Mouse (Mus musculus): Measurements from ENCODE around the gene Kcnj5. TPM values are rescaled to one million over a fixed set of nuclear protein-coding genes. Genes with fewer than 3 reads are reported as not detected.
A peak's percentile ranks its signal among the peaks of the same experiment; 100 is the strongest.

Gene Kcnj5
- polyA plus RNA-seq, 1 experiment from 2014 or later = 0.46 TPM

GRCm38 (mm10) chr9:32311786-32312185, 32.4 kb downstream of the Kcnj5 start:
- ATAC-seq (ENCODE audit: insufficient read depth, low FRiP score, low TSS enrichment) = no peak
- Histone ChIP-seq H3K27me3 (ENCODE audit: control insufficient read depth, insufficient read depth, low read length) (no peaks in the 10 kb centered on the region), H3K4me2 (ENCODE audit: low read depth) (no peak overlapping the region), H3K27ac (ENCODE audit: low read depth, low read length) (no peak overlapping the region), H3K36me3 (ENCODE audit: control insufficient read depth, insufficient read depth, low read length) (no peaks in the 10 kb centered on the region), H3K9me3 (ENCODE audit: control insufficient read depth, low read length) (no peaks in the 10 kb centered on the region), H3K4me3 (ENCODE audit: low read depth, low read length) (no peak overlapping the region), H3K9ac (ENCODE audit: low read length) (no peak overlapping the region), H3K4me1 (ENCODE audit: control insufficient read depth, insufficient read depth, low read length) (no peaks in the 10 kb centered on the region)
- DNase-seq (ENCODE audit: low spot score) = peak; percentile 37
- WGBS = 59% methylated on average over 14 of the region's 14 CpGs

GRCm38 (mm10) chr9:32302501-32303150, 41.5 kb downstream of the Kcnj5 start:
- H3K9ac ChIP-seq (ENCODE audit: low read length) = no peak overlapping the region
- H3K4me1 ChIP-seq (ENCODE audit: control insufficient read depth, insufficient read depth, low read length) = peaks cover 7% of the 10 kb centered on the region; the same call in 1 of the 2 replicates
- H3K36me3 ChIP-seq (ENCODE audit: control insufficient read depth, insufficient read depth, low read length) = no peaks in the 10 kb centered on the region
- no peaks in the 10 kb centered on the region for H3K27me3 ChIP-seq (ENCODE audit: control insufficient read depth, insufficient read depth, low read length)
- DNase-seq (ENCODE audit: low spot score) (peak; percentile 68), ATAC-seq (ENCODE audit: insufficient read depth, low FRiP score, low TSS enrichment) (peak; percentile 92)
- no peak overlapping the region for H3K27ac ChIP-seq (ENCODE audit: low read depth, low read length)
- H3K4me3 ChIP-seq (ENCODE audit: low read depth, low read length) = no peak overlapping the region
- no peaks in the 10 kb centered on the region for H3K9me3 ChIP-seq (ENCODE audit: control insufficient read depth, low read length)
- no peak overlapping the region for H3K4me2 ChIP-seq (ENCODE audit: low read depth)
- 37% methylated on average over 13 of the region's 13 CpGs for WGBS

DNA sequence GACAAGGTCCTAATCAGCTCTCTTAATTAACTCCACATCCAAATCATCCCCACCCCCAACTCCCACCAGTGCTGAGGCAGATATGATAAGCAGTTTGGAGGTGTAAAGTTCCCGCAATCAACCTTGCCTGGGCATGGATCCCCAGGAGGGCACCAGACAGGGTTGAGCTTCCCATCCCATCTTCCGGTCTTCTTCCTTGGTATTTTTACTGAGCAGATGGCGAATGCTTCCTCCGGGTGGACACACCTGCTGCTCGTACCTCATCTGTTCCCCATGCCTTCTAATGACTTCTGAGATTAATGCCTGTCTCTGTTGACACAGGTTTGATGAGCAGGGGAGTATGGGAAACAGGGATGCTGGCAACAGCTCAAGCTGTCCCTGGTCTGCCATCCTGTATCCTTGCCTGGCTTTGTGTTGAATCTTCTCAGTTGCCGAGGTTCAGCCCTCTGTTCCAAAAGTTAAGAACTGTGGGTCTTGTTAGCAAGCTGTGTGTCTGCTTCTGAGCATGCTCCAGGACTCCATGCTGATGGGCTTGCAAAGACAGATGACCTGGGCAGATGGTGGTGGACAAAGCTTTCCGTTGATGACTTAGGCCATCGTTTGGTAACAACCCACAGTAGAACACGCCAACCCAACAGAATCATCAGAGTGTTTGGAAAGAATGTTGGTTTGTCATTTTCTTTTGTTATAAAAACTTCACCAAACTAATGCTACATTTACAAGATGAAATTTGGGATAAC, 48.9 kb downstream of the Kcnj5 start:
- Histone ChIP-seq H3K27ac (ENCODE audit: low read depth, low read length) (no peak overlapping the region), H3K27me3 (ENCODE audit: control insufficient read depth, insufficient read depth, low read length) (no peaks in the 10 kb centered on the region), H3K4me1 (ENCODE audit: control insufficient read depth, insufficient read depth, low read length) (no peaks in the 10 kb centered on the region), H3K9ac (ENCODE audit: low read length) (no peak overlapping the region), H3K4me2 (ENCODE audit: low read depth) (no peak overlapping the region), H3K36me3 (ENCODE audit: control insufficient read depth, insufficient read depth, low read length) (no peaks in the 10 kb centered on the region), H3K9me3 (ENCODE audit: control insufficient read depth, low read length) (no peaks in the 10 kb centered on the region), H3K4me3 (ENCODE audit: low read depth, low read length) (no peak overlapping the region)
- DNase-seq (ENCODE audit: low spot score) (no peak), ATAC-seq (ENCODE audit: insufficient read depth, low FRiP score, low TSS enrichment) (no peak)
- WGBS = 90% methylated on average over 9 of the region's 9 CpGs

- H3K4me3 ChIP-seq (ENCODE audit: low read depth, low read length) = no peak overlapping the region
- H3K4me1 ChIP-seq (ENCODE audit: control insufficient read depth, insufficient read depth, low read length) = no peaks in the 10 kb centered on the region
- H3K36me3 ChIP-seq (ENCODE audit: control insufficient read depth, insufficient read depth, low read length) = no peaks in the 10 kb centered on the region
- H3K27me3 ChIP-seq (ENCODE audit: control insufficient read depth, insufficient read depth, low read length) = no peaks in the 10 kb centered on the region
- ATAC-seq (ENCODE audit: insufficient read depth, low FRiP score, low TSS enrichment) = no peak
- DNase-seq (ENCODE audit: low spot score) = no peak
- H3K9ac ChIP-seq (ENCODE audit: low read length) = no peak overlapping the region; the same call in 1 of the 2 replicates
- H3K27ac ChIP-seq (ENCODE audit: low read depth, low read length) = no peak overlapping the region
- WGBS = 20% methylated on average over 5 of the region's 5 CpGs
- H3K9me3 ChIP-seq (ENCODE audit: control insufficient read depth, low read length) = no peaks in the 10 kb centered on the region
- no peak overlapping the region for H3K4me2 ChIP-seq (ENCODE audit: low read depth)
These were observed 51.5 kb downstream of the Kcnj5 start for GRCm38 (mm10) chr9:32292686-32293085.

DNA sequence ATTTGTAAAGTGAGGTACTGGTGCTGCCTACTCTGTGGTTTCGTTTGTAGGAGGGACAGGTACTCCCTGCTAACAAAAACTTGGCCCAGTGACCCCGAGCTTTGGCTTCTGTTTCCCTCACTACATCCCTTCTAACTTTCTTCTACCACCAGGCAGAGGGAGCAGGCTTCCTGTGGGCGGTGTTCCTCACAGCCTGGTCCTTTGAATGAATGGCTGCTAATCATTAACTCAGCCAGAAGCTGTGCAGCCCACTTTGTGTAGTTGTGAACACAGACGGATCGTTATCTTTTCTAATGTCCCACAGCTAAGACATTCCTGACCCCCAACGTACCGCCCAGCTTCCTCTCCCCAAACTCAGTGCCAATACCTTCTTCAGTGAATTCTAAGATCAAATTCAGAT, 52.5 kb downstream of the Kcnj5 start:
- H3K4me2 ChIP-seq (ENCODE audit: low read depth) = no peak overlapping the region
- DNase-seq (ENCODE audit: low spot score) (no peak), ATAC-seq (ENCODE audit: insufficient read depth, low FRiP score, low TSS enrichment) (no peak)
- no peaks in the 10 kb centered on the region for H3K27me3 ChIP-seq (ENCODE audit: control insufficient read depth, insufficient read depth, low read length)
- no peak overlapping the region for H3K9ac ChIP-seq (ENCODE audit: low read length)
- no peaks in the 10 kb centered on the region for H3K4me1 ChIP-seq (ENCODE audit: control insufficient read depth, insufficient read depth, low read length)
- H3K27ac ChIP-seq (ENCODE audit: low read depth, low read length) = no peak overlapping the region
- no peaks in the 10 kb centered on the region for H3K9me3 ChIP-seq (ENCODE audit: control insufficient read depth, low read length)
- 33% methylated on average over 7 of the region's 7 CpGs for WGBS
- H3K4me3 ChIP-seq (ENCODE audit: low read depth, low read length) = no peak overlapping the region
- H3K36me3 ChIP-seq (ENCODE audit: control insufficient read depth, insufficient read depth, low read length) = no peaks in the 10 kb centered on the region

DNA sequence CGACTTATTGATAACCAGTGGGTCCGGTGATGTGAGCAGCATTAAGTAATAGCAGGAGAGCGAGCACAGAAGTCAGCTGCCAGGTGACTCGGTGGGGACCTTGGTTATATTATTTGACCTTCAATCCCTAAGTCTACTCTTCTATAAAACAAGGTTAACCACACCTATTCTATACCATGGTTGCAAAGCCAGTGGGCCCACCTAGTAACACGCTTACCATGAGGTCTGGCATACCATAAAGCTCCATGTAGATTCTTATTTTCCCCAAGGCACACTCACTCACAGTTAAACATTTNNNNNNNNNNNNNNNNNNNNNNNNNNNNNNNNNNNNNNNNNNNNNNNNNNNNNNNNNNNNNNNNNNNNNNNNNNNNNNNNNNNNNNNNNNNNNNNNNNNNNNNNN, 60.6 kb downstream of the Kcnj5 start:
- Histone ChIP-seq H3K36me3 (ENCODE audit: control insufficient read depth, insufficient read depth, low read length) (no peaks in the 10 kb centered on the region), H3K9ac (ENCODE audit: low read length) (no peak overlapping the region), H3K9me3 (ENCODE audit: control insufficient read depth, low read length) (no peaks in the 10 kb centered on the region), H3K4me1 (ENCODE audit: control insufficient read depth, insufficient read depth, low read length) (no peaks in the 10 kb centered on the region), H3K4me3 (ENCODE audit: low read depth, low read length) (no peak overlapping the region), H3K27me3 (ENCODE audit: control insufficient read depth, insufficient read depth, low read length) (no peaks in the 10 kb centered on the region), H3K4me2 (ENCODE audit: low read depth) (no peak overlapping the region), H3K27ac (ENCODE audit: low read depth, low read length) (no peak overlapping the region)
- no peak for DNase-seq (ENCODE audit: low spot score)
- WGBS = 92% methylated on average over 5 of the region's 5 CpGs
- no peak for ATAC-seq (ENCODE audit: insufficient read depth, low FRiP score, low TSS enrichment)

DNA sequence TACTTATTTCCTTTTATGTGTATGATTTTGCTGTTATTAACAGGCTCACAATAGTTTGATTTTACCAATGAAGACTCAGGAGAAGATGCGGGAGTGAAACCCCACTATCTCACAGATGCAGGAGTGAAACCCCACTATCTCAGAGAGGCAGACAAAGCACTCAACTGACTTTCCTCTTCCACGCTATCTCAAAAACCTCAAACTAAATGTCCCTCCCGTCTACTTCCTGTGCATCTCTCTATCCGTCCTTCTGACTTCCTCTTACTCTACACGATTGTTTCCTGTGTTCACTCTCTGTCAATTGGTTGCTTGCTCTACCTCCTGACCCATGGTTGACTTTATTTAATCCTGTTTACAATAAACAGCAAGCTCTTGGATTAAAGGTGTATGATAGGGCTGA, 63.7 kb downstream of the Kcnj5 start:
- Histone ChIP-seq H3K4me2 (ENCODE audit: low read depth) (no peak overlapping the region), H3K9ac (ENCODE audit: low read length) (no peak overlapping the region), H3K36me3 (ENCODE audit: control insufficient read depth, insufficient read depth, low read length) (no peaks in the 10 kb centered on the region), H3K4me1 (ENCODE audit: control insufficient read depth, insufficient read depth, low read length) (no peaks in the 10 kb centered on the region), H3K4me3 (ENCODE audit: low read depth, low read length) (no peak overlapping the region), H3K9me3 (ENCODE audit: control insufficient read depth, low read length) (no peaks in the 10 kb centered on the region), H3K27ac (ENCODE audit: low read depth, low read length) (no peak overlapping the region), H3K27me3 (ENCODE audit: control insufficient read depth, insufficient read depth, low read length) (no peaks in the 10 kb centered on the region)
- 88% methylated on average over 5 of the region's 5 CpGs for WGBS
- ATAC-seq (ENCODE audit: insufficient read depth, low FRiP score, low TSS enrichment) (no peak), DNase-seq (ENCODE audit: low spot score) (no peak)

GRCm38 (mm10) chr9:32279789-32280188, 64.4 kb downstream of the Kcnj5 start:
- Histone ChIP-seq H3K4me3 (ENCODE audit: low read depth, low read length) (no peak overlapping the region), H3K4me2 (ENCODE audit: low read depth) (no peak overlapping the region), H3K9me3 (ENCODE audit: control insufficient read depth, low read length) (no peaks in the 10 kb centered on the region), H3K4me1 (ENCODE audit: control insufficient read depth, insufficient read depth, low read length) (no peaks in the 10 kb centered on the region), H3K27me3 (ENCODE audit: control insufficient read depth, insufficient read depth, low read length) (no peaks in the 10 kb centered on the region), H3K9ac (ENCODE audit: low read length) (no peak overlapping the region), H3K36me3 (ENCODE audit: control insufficient read depth, insufficient read depth, low read length) (no peaks in the 10 kb centered on the region), H3K27ac (ENCODE audit: low read depth, low read length) (no peak overlapping the region)
- ATAC-seq (ENCODE audit: insufficient read depth, low FRiP score, low TSS enrichment) = no peak
- DNase-seq (ENCODE audit: low spot score) = no peak
- 66% methylated on average over 3 of the region's 3 CpGs for WGBS

DNA sequence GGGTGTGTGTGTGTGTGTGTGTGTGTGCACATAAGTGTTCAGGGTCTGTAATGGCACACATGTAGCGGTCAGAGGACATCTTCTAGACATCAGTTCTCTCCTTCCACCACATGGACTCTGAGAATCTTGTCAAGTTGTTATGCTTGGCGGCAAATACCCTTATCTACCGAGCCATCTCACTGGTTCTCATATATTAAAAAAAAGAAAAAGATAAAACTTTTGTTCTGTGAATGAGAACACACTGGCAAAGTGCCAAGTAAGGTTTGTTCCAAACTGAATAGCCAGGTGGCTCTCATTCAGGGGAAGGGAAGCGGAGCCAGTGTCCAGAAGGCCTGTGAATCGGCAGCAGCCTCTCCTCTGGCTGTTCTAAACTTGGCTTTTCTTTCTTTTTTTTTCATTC, 66.1 kb downstream of the Kcnj5 start:
- H3K4me1 ChIP-seq (ENCODE audit: control insufficient read depth, insufficient read depth, low read length) = no peaks in the 10 kb centered on the region
- H3K9me3 ChIP-seq (ENCODE audit: control insufficient read depth, low read length) = no peaks in the 10 kb centered on the region
- no peaks in the 10 kb centered on the region for H3K27me3 ChIP-seq (ENCODE audit: control insufficient read depth, insufficient read depth, low read length)
- H3K27ac ChIP-seq (ENCODE audit: low read depth, low read length) = no peak overlapping the region
- ATAC-seq (ENCODE audit: insufficient read depth, low FRiP score, low TSS enrichment) (no peak), DNase-seq (ENCODE audit: low spot score) (no peak)
- H3K9ac ChIP-seq (ENCODE audit: low read length) = no peak overlapping the region
- H3K36me3 ChIP-seq (ENCODE audit: control insufficient read depth, insufficient read depth, low read length) = no peaks in the 10 kb centered on the region
- H3K4me2 ChIP-seq (ENCODE audit: low read depth) = no peak overlapping the region
- 90% methylated on average over 5 of the region's 5 CpGs for WGBS
- H3K4me3 ChIP-seq (ENCODE audit: low read depth, low read length) = no peak overlapping the region
